Mouse (Mus musculus): Measurements from ENCODE around the gene Tmed9.

Tmed9 gene

GRCm38 (mm10) chr13:55573432-55573831, at the start of gene Tmed9:
Gene Tmed9, plus strand, starts transcription at chr13:55573732.
- DNase-seq = no peak

DNA sequence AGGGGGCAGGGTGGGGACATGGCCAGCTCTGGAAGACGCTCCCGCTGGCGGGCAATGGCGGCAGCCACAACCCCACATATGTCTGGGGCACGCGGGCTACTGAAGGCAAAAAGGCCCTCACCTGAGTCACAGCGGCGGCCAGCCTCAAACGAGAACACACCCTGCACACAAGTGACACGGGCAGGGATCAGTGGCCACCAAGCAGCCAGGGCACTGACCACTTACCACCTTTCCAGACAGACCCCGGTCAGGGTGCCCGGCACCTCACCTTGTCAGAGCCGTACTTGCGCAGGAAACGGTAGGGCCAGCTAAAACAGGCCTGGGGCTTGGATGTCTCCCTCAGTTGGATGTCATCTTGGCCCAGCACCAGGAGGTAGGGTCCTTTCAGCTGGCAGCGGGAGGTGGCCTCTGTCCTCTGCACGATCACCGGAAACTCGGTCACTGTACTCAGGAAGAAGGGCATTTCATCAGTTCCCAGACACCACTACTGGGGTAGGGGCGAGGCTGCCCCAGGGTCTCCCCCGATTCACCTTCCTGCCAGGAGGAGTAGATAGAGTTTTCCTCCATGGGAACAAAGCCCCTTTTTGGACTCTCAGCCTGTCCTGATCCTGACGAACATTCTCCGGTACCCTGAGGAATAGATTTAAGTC, 49.5 kb upstream of the Tmed9 start:
- no peak for DNase-seq

DNA sequence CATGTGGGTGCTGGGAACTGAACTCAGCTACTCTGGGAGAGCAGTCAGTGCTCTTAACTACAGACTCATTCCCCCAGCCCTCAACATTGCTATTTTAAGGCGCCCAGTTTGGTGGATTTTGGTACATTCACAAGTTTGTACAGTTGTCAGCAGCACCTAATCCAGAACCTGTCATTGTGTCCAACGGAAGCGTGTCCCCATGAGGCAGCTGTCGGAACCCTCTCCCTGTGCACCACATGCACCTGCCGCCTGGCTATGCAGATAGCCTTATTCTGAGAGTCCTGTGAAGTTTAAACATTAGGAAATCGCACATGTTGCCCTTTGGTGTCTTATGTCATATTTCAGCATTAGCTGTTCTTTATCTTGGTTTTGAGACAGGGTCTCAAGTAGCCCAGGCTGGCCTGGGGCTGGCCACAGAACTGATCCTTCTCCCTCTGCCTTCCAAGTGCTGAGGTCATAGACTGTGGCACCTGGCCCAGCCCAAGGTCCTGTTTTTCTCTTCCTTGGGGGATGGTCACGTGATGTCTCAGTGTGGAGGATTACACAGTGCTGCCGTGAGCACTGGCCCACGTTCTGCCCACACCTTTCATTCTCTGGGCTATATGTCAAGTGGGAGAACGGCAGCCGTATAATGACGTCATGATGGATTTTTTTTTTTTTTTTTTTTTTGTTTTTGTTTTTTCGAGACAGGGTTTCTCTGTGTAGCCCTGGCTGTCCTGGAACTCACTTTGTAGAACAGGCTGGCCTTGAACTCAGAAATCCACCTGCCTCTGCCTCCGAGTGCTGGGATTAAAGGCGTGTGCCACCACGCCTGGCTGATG, 47.6 kb upstream of the Tmed9 start:
- DNase-seq = no peak

GRCm38 (mm10) chr13:55527212-55527611, 46.3 kb upstream of the Tmed9 start:
- DNase-seq = no peak

- no peak for DNase-seq
Measured at GRCm38 (mm10) chr13:55527834-55528772, 45.4 kb upstream of the Tmed9 start.

GRCm38 (mm10) chr13:55529198-55529915, 44.2 kb upstream of the Tmed9 start, which contains the start of gene Dok3:
Gene Dok3, minus strand, starts transcription at chr13:55529296.
- no peak for DNase-seq

GRCm38 (mm10) chr13:55535191-55535590, 38.3 kb upstream of the Tmed9 start:
- no peak for DNase-seq

DNA sequence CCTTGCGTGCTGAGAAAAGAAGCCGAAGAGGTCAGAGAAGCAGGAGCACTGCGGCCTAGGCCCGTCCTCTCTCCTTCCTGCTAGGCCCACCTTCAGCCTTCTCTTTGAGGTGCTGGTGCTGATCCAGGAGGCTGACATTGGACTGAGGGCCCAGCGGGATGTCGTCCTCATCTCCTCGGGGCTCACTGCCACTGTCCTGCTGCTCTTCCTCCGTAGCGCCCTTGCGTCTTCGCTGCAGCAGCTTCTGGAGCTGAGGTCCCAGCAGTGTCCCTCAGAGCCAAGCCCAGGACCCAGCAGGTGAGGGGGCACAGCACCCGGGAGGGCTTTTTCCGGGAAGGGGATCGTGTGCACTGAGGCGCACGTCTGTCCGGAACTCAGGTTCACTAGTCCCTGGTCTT, 37.7 kb upstream of the Tmed9 start:
- no peak for DNase-seq

- peak; percentile 99 for DNase-seq
Measured at GRCm38 (mm10) chr13:55536194-55537175, 37.0 kb upstream of the Tmed9 start, which contains the start of gene Ddx41. Gene Ddx41, minus strand, starts transcription at chr13:55536658.

DNA sequence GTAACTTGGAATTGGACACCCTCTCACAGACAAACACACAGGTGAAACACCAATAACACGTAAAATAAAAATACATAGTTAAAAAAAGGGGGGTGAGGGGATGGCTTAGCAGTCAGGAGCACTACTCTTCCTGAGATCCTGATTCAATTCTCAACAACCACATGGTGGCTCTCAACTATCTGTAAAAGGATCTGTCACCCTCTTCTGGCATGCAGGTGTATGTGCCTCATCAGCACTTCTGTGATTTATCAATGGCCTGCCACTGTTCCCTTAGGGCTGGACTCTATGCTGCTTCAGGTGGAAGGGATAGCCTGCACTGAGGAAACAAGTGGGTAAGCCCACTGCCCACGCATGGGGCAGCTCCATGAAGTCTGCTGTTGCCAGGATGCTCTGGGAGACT, 32.6 kb upstream of the Tmed9 start:
- no peak for DNase-seq

DNA sequence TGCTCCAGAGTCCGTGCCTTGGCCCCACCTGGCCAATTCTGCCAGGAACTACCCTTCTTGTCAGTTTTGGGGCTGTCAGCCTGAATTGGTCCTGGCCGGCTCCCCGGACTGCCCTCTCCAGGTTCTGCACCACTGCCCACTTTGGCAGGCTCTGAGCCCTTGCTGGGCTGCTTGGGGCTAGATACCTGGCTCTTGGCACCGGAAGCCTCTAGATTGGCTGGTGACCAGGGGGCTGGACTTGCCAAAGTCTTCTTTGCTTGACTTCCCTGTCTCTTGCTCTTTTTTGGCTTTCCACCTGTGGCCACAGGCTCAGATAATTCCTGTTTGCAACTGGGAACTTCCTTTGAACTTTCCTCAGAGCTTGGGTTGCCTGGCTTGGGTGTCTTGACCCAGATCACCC, 30.6 kb upstream of the Tmed9 start:
- no peak for DNase-seq

- no peak for DNase-seq
Measured at GRCm38 (mm10) chr13:55543447-55543846, 30.1 kb upstream of the Tmed9 start.

- no peak for DNase-seq
Measured at GRCm38 (mm10) chr13:55544792-55545191, 28.7 kb upstream of the Tmed9 start.

- no peak for DNase-seq
Measured at GRCm38 (mm10) chr13:55547916-55548315, 25.6 kb upstream of the Tmed9 start.

GRCm38 (mm10) chr13:55548426-55548825, 25.1 kb upstream of the Tmed9 start:
- no peak for DNase-seq

DNA sequence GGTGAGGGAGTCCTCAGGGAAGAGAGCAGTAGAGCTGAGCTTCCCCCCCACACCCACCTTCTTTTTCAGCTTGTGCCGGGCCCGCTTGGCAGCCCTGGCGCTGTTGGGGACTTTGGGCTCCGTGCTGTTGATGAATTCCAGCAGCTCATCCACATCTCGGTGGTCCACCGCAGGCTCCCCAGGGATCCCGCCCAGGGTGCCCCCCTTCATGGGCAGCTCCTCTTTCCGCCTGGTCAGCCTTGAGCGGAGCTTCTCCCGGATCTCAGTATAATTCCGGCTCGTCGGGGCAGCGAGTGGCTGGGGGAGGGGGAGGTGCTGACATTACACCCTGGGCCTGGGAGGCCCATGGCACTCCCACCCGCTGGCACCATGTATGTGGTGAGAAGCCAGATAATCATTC, 24.5 kb upstream of the Tmed9 start:
- DNase-seq = no peak

- DNase-seq = no peak
Measured at GRCm38 (mm10) chr13:55555921-55556320, 17.6 kb upstream of the Tmed9 start.

GRCm38 (mm10) chr13:55557499-55557898, 16.0 kb upstream of the Tmed9 start:
- DNase-seq = no peak

- DNase-seq = no peak
Measured at GRCm38 (mm10) chr13:55563266-55563879, 10.2 kb upstream of the Tmed9 start.

GRCm38 (mm10) chr13:55567001-55567400, 6.5 kb upstream of the Tmed9 start:
- DNase-seq = no peak

GRCm38 (mm10) chr13:55567949-55568348, 5.6 kb upstream of the Tmed9 start:
- no peak for DNase-seq
